Mouse (Mus musculus): ENCODE data around the gene Scel. TPM values are rescaled to one million over a fixed set of nuclear protein-coding genes. Genes with fewer than 3 reads are reported as not detected.
A peak's percentile ranks its signal among the peaks of the same experiment; 100 is the strongest.
"Not testable (repeated sequence)": the region's sequence is repeated elsewhere in the genome, so short reads cannot be mapped to it uniquely, and the experiment has no call there.

The Scel gene
- 0.10 TPM in 1 of 2 replicates, not detected in the other for polyA plus RNA-seq (2015; fragmentation: Nextera tagmentation; extraction: Ambion mirVana)

- Histone ChIP-seq H3K4me1 (peaks cover 14% of the 10 kb centered on the region), H3K36me3 (ENCODE audit: poor library complexity, severe bottlenecking) (no peaks in the 10 kb centered on the region), H3K4me2 (peak within 1 kb of the TSS; percentile 45), H3K27me3 (no peaks in the 10 kb centered on the region), H3K4me3 (no peak within 1 kb of the TSS), H3K27ac (no peak within 1 kb of the TSS), H3K9me3 (replicated peaks) (no peaks in the 10 kb centered on the region), H3K9ac (no peak within 1 kb of the TSS)
- WGBS: 11% methylated on average over 14 of the region's 14 CpGs
- ATAC-seq: peak; percentile 63; the same call in 1 of the 2 replicates
Observed at GRCm38 (mm10) chr14:103512802-103513472, at the start of gene Scel. Gene Scel (plus strand): TSS chr14:103513342.

DNA sequence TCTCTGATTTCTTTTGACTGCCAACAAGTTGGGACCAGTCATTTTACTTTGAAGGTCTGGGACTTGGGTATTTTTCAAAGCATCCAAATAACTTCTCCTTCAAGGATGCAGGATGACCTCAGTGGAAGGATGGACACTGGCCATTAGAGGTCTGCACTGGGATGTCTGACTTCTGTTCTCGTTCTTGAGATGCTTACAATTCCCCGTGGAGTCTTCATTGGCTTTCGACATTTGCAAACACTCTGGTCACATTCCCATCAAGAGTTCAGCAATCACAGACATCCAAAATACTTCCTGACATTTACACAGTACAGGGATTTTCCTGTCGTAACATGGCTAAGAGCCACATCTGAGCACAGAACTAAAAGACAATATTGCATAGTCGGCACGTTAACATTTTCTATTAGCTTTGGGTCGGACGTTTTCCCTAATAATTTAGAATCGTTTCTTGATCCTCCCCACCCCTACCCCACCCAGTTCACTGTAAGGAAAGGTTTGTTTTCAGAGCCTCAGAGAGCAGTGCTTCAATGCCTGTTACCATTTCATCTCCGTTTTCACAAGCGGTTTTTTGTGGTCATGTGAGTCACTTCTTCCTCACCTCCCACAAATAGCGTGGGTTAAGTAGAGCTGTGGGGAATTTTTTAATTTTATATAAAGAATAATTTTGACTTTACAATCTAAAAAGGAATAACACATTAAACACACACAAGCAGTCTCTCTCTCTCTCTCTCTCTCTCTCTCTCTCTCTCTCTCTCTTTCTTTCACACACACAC lies 44.3 kb upstream of the Scel start:
- 88% methylated on average over 12 of the region's 12 CpGs for WGBS
- Histone ChIP-seq H3K9me3 (replicated peaks) (no peaks in the 10 kb centered on the region), H3K27me3 (no peaks in the 10 kb centered on the region), H3K9ac (no peak overlapping the region), H3K4me3 (no peak overlapping the region), H3K27ac (no peak overlapping the region), H3K36me3 (ENCODE audit: poor library complexity, severe bottlenecking) (no peaks in the 10 kb centered on the region), H3K4me1 (peaks cover 19% of the 10 kb centered on the region), H3K4me2 (no peak overlapping the region)
- ATAC-seq: no peak

DNA sequence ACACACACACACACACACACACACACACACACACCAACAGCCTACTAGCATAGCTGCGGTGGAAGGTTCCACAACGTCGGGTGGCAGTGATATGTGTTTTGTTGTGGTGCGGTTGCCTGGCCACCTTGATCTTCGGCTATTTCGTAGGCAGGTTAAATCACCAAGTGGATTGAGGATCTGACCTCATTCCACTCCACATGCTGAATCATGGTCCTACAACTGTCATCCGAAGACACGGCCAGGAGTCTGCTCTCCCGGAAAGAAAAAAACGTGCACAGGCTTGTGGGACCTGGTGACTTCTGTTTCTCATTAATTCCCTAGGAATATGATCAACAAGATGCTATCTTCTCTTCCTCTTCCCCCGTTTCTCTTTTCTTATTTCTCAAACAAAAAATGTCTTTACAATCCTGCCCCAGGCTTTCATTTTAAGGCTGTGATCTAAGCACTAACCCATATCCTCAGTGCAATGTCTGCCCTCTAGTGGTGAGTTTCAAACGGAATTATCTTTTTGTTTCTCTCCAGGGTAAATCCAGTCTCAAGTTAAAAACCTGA lies 43.6 kb upstream of the Scel start:
- 65% methylated on average over 12 of the region's 12 CpGs for WGBS
- Histone ChIP-seq H3K36me3 (ENCODE audit: poor library complexity, severe bottlenecking) (no peaks in the 10 kb centered on the region), H3K4me1 (peaks cover 19% of the 10 kb centered on the region), H3K4me2 (no peak overlapping the region; the same call in 1 of the 2 replicates), H3K9me3 (replicated peaks) (no peaks in the 10 kb centered on the region), H3K27ac (no peak overlapping the region), H3K27me3 (no peaks in the 10 kb centered on the region), H3K4me3 (no peak overlapping the region), H3K9ac (peak overlapping the region; percentile 16; the same call in 1 of the 2 replicates)
- ATAC-seq: peak; percentile 87

DNA sequence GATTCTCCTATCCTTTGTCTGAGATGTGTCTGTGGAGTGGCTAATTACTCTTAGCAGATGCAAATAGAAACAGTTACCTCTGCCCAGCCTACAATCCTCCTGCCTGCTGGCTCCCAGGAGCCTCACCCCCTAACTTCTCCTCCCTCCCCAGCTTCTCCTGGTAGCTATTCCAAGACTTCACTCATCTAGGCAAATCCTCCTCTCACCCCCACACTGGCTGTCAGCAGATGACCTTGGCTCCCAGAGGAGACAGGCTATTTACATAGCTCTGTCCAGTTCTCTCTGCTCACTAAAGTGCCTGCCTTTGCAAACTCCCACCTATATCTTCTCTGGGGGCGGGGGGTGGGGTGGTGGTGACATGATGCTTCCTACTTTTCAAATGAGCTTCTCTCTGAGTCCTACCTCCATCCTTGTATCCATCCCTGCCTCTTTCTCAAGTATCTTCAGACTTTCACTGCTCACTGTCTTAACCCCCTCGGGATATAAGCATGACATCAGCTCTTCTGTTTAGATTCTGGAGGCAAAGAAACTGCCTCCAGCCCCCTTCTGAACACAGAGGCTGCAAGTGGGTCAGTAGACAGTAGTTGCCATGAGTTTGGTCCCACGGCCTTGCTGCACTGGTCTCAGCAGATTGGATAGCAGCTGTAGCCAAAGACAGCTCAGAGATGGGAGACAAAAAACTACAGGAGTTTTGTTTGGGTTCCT lies 41.9 kb upstream of the Scel start:
- peaks cover 19% of the 10 kb centered on the region for H3K4me1 ChIP-seq
- no peaks in the 10 kb centered on the region for H3K9me3 ChIP-seq (replicated peaks)
- no peak overlapping the region for H3K4me2 ChIP-seq
- no peaks in the 10 kb centered on the region for H3K36me3 ChIP-seq (ENCODE audit: poor library complexity, severe bottlenecking)
- no peak overlapping the region for H3K27ac ChIP-seq
- ATAC-seq: no peak
- H3K9ac ChIP-seq: no peak overlapping the region
- 45% methylated on average over 3 of the region's 3 CpGs for WGBS
- no peak overlapping the region for H3K4me3 ChIP-seq
- no peaks in the 10 kb centered on the region for H3K27me3 ChIP-seq

GRCm38 (mm10) chr14:103471806-103472553 lies 41.2 kb upstream of the Scel start:
- H3K9me3 ChIP-seq (replicated peaks): no peaks in the 10 kb centered on the region
- 55% methylated on average over 7 of the region's 7 CpGs for WGBS
- H3K4me1 ChIP-seq: peaks cover 19% of the 10 kb centered on the region
- no peaks in the 10 kb centered on the region for H3K27me3 ChIP-seq
- H3K36me3 ChIP-seq (ENCODE audit: poor library complexity, severe bottlenecking): no peaks in the 10 kb centered on the region
- peak overlapping the region; percentile 65 for H3K27ac ChIP-seq
- H3K9ac ChIP-seq: no peak overlapping the region
- H3K4me3 ChIP-seq: no peak overlapping the region
- peak; percentile 65 for ATAC-seq
- no peak overlapping the region; the same call in 1 of the 2 replicates for H3K4me2 ChIP-seq

- no peak overlapping the region for H3K4me2 ChIP-seq
- no peak overlapping the region for H3K4me3 ChIP-seq
- no peak overlapping the region for H3K9ac ChIP-seq
- 60% methylated on average over 2 of the region's 2 CpGs for WGBS
- H3K4me1 ChIP-seq: peaks cover 19% of the 10 kb centered on the region
- H3K9me3 ChIP-seq (replicated peaks): no peaks in the 10 kb centered on the region
- peak; percentile 41; the same call in 1 of the 2 replicates for ATAC-seq
- no peaks in the 10 kb centered on the region for H3K36me3 ChIP-seq (ENCODE audit: poor library complexity, severe bottlenecking)
- no peaks in the 10 kb centered on the region for H3K27me3 ChIP-seq
- H3K27ac ChIP-seq: peak overlapping the region; percentile 65
Observed at GRCm38 (mm10) chr14:103472554-103472905, 40.6 kb upstream of the Scel start.

DNA sequence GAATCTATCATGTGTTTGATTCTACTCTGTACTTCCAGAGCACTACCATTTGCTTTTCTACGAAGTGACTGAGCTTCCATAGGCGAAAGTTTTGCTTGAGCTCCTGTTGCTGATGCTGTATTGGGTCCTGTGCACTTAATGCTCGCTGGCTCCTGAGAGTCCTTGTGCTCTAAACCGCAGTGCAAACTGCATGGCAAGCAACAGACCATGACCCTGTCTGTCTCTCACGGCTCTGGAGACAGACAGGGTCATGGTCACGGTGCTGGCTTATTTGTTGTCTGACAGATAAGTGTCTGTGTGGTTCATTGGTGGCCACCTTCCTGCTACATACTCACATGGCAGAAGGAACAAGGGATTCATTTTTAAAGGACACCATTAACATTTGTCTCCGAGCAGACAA lies 37.8 kb upstream of the Scel start:
- H3K27me3 ChIP-seq: no peaks in the 10 kb centered on the region
- H3K27ac ChIP-seq: no peak overlapping the region
- ATAC-seq: no peak
- 86% methylated on average over 7 of the region's 7 CpGs for WGBS
- no peak overlapping the region for H3K9ac ChIP-seq
- H3K9me3 ChIP-seq (replicated peaks): no peaks in the 10 kb centered on the region
- no peaks in the 10 kb centered on the region for H3K36me3 ChIP-seq (ENCODE audit: poor library complexity, severe bottlenecking)
- H3K4me3 ChIP-seq: no peak overlapping the region
- H3K4me1 ChIP-seq: peaks cover 19% of the 10 kb centered on the region
- H3K4me2 ChIP-seq: no peak overlapping the region

DNA sequence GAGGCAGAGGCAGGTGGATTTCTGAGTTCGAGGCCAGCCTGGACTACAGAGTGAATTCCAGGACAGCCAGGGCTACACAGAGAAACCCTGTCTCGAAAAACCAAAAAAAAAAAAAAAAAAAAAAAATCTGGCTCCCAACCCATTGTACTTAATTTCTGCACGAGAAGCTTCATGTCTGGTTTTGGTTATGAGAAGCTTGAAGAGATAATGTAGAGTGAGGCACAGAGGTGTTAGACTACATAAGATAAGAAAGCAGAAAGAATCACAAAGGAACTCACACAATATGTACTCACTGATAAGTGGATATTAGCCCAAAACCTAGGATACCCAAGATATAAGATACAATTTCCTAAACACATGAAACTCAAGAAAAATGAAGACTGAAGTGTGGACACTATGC lies 36.9 kb upstream of the Scel start:
- not testable (repeated sequence) for H3K27ac ChIP-seq; H3K4me3 ChIP-seq; ATAC-seq; H3K36me3 ChIP-seq (ENCODE audit: poor library complexity, severe bottlenecking); H3K9ac ChIP-seq; H3K9me3 ChIP-seq (replicated peaks); H3K27me3 ChIP-seq; H3K4me2 ChIP-seq
- 87% methylated on average over 3 of the region's 3 CpGs for WGBS
- H3K4me1 ChIP-seq: peaks cover 14% of the 10 kb centered on the region

DNA sequence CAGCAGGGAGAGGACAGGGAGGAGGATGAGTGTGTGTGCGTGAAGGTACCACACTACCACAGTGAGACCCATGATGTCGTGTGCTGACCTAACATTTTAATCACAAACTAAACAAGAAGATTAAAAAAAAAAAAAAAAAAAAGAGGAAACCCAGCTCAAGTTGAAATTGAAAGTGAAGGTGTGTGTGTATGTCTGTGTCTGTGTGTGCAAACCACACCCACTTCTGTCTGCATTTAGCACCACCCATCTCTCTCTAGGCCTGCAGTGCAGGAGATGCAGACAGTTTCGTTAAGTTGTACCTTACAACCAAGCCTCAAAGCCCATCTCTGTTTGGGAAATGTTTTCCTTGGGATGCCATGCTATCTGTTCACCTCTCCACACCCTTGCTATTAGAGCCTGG lies 35.9 kb upstream of the Scel start:
- H3K27me3 ChIP-seq: no peaks in the 10 kb centered on the region
- H3K4me3 ChIP-seq: no peak overlapping the region
- 82% methylated on average over 3 of the region's 3 CpGs for WGBS
- ATAC-seq: no peak
- H3K4me1 ChIP-seq: peaks cover 3% of the 10 kb centered on the region; the same call in 1 of the 2 replicates
- H3K36me3 ChIP-seq (ENCODE audit: poor library complexity, severe bottlenecking): no peaks in the 10 kb centered on the region
- H3K9me3 ChIP-seq (replicated peaks): no peaks in the 10 kb centered on the region
- no peak overlapping the region for H3K9ac ChIP-seq
- no peak overlapping the region for H3K4me2 ChIP-seq
- no peak overlapping the region for H3K27ac ChIP-seq

- Histone ChIP-seq H3K9ac (no peak overlapping the region), H3K4me1 (no peaks in the 10 kb centered on the region), H3K9me3 (replicated peaks) (no peaks in the 10 kb centered on the region), H3K36me3 (ENCODE audit: poor library complexity, severe bottlenecking) (no peaks in the 10 kb centered on the region), H3K27ac (no peak overlapping the region), H3K27me3 (no peaks in the 10 kb centered on the region), H3K4me3 (no peak overlapping the region), H3K4me2 (no peak overlapping the region)
- WGBS: 86% methylated on average over 2 of the region's 2 CpGs
- no peak for ATAC-seq
Observed at GRCm38 (mm10) chr14:103477959-103478358, 35.2 kb upstream of the Scel start.

- 68% methylated on average over 7 of the region's 7 CpGs for WGBS
- H3K27ac ChIP-seq: no peak overlapping the region
- H3K4me1 ChIP-seq: no peaks in the 10 kb centered on the region
- no peaks in the 10 kb centered on the region for H3K36me3 ChIP-seq (ENCODE audit: poor library complexity, severe bottlenecking)
- no peak overlapping the region for H3K9ac ChIP-seq
- H3K27me3 ChIP-seq: no peaks in the 10 kb centered on the region
- no peak overlapping the region for H3K4me3 ChIP-seq
- no peak overlapping the region for H3K4me2 ChIP-seq
- ATAC-seq: no peak
- H3K9me3 ChIP-seq (replicated peaks): no peaks in the 10 kb centered on the region
Observed at GRCm38 (mm10) chr14:103479446-103479845, 33.7 kb upstream of the Scel start.
